Mouse (Mus musculus): ENCODE measurements around the gene Tango6. TPM values are rescaled to one million over a fixed set of nuclear protein-coding genes. Genes with fewer than 3 reads are reported as not detected.

Tango6 gene
- polyA plus RNA-seq, 1 experiment = 6.9 TPM

- Histone ChIP-seq H3K4me3 (no peak overlapping the region), H3K27me3 (ENCODE audit: control insufficient read depth, insufficient read depth, insufficient read length) (no peaks in the 10 kb centered on the region), H3K36me3 (ENCODE audit: control insufficient read depth, insufficient read depth) (no peaks in the 10 kb centered on the region), H3ac (ENCODE audit: control insufficient read depth, insufficient read length) (no peak overlapping the region), H3K4me2 (ENCODE audit: low read depth) (no peak overlapping the region), H3K79me2 (ENCODE audit: control insufficient read depth, insufficient read depth) (no peaks in the 10 kb centered on the region)
- TF ChIP-seq USF1 (IDR thresholded peaks at IDR 0.05; ENCODE audit: low read depth) (no peak), MYOG (IDR thresholded peaks at IDR 0.05; ENCODE audit: control insufficient read depth in 1 of 3, insufficient read depth in 1 of 3, insufficient read length in 2 of 3, low read depth in 2 of 3) (no peak), TCF12 (IDR thresholded peaks at IDR 0.05; ENCODE audit: insufficient read depth, poor library complexity, severe bottlenecking) (no peak), MYOD1 (IDR thresholded peaks at IDR 0.05; ENCODE audit: control insufficient read depth in 1 of 3, insufficient read length in 2 of 3, low read depth in 2 of 3) (no peak), POLR2A (IDR thresholded peaks at IDR 0.05; ENCODE audit: insufficient read length, low read depth) (no peak), E2F4 (IDR thresholded peaks at IDR 0.05; ENCODE audit: insufficient read depth) (no peak), MAX (IDR thresholded peaks at IDR 0.05; ENCODE audit: low read depth) (no peak), REST (IDR thresholded peaks at IDR 0.05; ENCODE audit: insufficient read depth, insufficient read length) (no peak), TCF3 (IDR thresholded peaks at IDR 0.05; ENCODE audit: insufficient read length, low read depth) (no peak), POLR2AphosphoS2 (IDR thresholded peaks at IDR 0.05; ENCODE audit: insufficient read length, low read depth) (no peak), CEBPB (IDR thresholded peaks at IDR 0.05; ENCODE audit: insufficient read depth, poor library complexity, severe bottlenecking) (no peak), SRF (IDR thresholded peaks at IDR 0.05; ENCODE audit: control insufficient read depth, insufficient read length, low read depth) (no peak)
Observed at GRCm38 (mm10) chr8:106805859-106806258, 123.0 kb downstream of the Tango6 start.

DNA sequence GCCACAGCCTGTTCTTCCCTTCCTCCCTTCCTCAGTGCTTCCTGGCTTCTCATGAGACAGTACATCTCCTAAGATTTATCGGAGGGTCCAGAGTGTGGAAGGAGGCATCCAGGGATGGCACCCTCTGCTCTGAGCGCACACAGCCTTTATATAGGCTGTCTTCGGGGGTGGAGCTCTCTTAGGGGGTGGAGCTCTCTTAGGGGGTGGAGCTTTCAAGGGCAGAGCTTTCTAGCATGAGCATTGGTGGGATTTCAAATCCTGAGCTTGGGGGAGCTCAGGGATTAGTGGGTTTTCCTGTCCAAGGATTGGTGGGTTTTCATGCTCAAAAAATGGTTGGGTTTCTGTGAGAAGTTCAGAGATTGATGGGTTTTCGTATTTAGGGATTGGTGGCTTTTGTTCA lies 124.6 kb downstream of the Tango6 start:
- H3K4me3 ChIP-seq = no peak overlapping the region
- no peaks in the 10 kb centered on the region for H3K27me3 ChIP-seq (ENCODE audit: control insufficient read depth, insufficient read depth, insufficient read length)
- H3K79me2 ChIP-seq (ENCODE audit: control insufficient read depth, insufficient read depth) = no peaks in the 10 kb centered on the region
- H3K36me3 ChIP-seq (ENCODE audit: control insufficient read depth, insufficient read depth) = no peaks in the 10 kb centered on the region
- no peak overlapping the region for H3K4me2 ChIP-seq (ENCODE audit: low read depth)
- no peak overlapping the region for H3ac ChIP-seq (ENCODE audit: control insufficient read depth, insufficient read length)
- TF ChIP-seq MYOG (IDR thresholded peaks at IDR 0.05; ENCODE audit: control insufficient read depth in 1 of 3, insufficient read depth in 1 of 3, insufficient read length in 2 of 3, low read depth in 2 of 3) (no peak), CEBPB (IDR thresholded peaks at IDR 0.05; ENCODE audit: insufficient read depth, poor library complexity, severe bottlenecking) (no peak), SRF (IDR thresholded peaks at IDR 0.05; ENCODE audit: control insufficient read depth, insufficient read length, low read depth) (no peak), E2F4 (IDR thresholded peaks at IDR 0.05; ENCODE audit: insufficient read depth) (no peak), TCF3 (IDR thresholded peaks at IDR 0.05; ENCODE audit: insufficient read length, low read depth) (no peak), USF1 (IDR thresholded peaks at IDR 0.05; ENCODE audit: low read depth) (no peak), POLR2AphosphoS2 (IDR thresholded peaks at IDR 0.05; ENCODE audit: insufficient read length, low read depth) (no peak)

- TF ChIP-seq TCF3 (IDR thresholded peaks at IDR 0.05; ENCODE audit: insufficient read length, low read depth) = no peak
- no peak for TF ChIP-seq USF1 (IDR thresholded peaks at IDR 0.05; ENCODE audit: low read depth)
- no peak for TF ChIP-seq POLR2AphosphoS2 (IDR thresholded peaks at IDR 0.05; ENCODE audit: insufficient read length, low read depth)
- TF ChIP-seq TCF12 (IDR thresholded peaks at IDR 0.05; ENCODE audit: insufficient read depth, poor library complexity, severe bottlenecking) = no peak
- no peak for TF ChIP-seq POLR2A (IDR thresholded peaks at IDR 0.05; ENCODE audit: insufficient read length, low read depth)
- TF ChIP-seq REST (IDR thresholded peaks at IDR 0.05; ENCODE audit: insufficient read depth, insufficient read length) = no peak
- no peak for TF ChIP-seq MYOG (IDR thresholded peaks at IDR 0.05; ENCODE audit: control insufficient read depth in 1 of 3, insufficient read depth in 1 of 3, insufficient read length in 2 of 3, low read depth in 2 of 3)
- no peak for TF ChIP-seq E2F4 (IDR thresholded peaks at IDR 0.05; ENCODE audit: insufficient read depth)
- Histone ChIP-seq H3K4me2 (ENCODE audit: low read depth) (no peak overlapping the region), H3ac (ENCODE audit: control insufficient read depth, insufficient read length) (no peak overlapping the region), H3K4me3 (no peak overlapping the region), H3K79me2 (ENCODE audit: control insufficient read depth, insufficient read depth) (no peaks in the 10 kb centered on the region), H3K27me3 (ENCODE audit: control insufficient read depth, insufficient read depth, insufficient read length) (no peaks in the 10 kb centered on the region), H3K36me3 (ENCODE audit: control insufficient read depth, insufficient read depth) (no peaks in the 10 kb centered on the region)
Observed at GRCm38 (mm10) chr8:106809726-106810125, 126.9 kb downstream of the Tango6 start.

DNA sequence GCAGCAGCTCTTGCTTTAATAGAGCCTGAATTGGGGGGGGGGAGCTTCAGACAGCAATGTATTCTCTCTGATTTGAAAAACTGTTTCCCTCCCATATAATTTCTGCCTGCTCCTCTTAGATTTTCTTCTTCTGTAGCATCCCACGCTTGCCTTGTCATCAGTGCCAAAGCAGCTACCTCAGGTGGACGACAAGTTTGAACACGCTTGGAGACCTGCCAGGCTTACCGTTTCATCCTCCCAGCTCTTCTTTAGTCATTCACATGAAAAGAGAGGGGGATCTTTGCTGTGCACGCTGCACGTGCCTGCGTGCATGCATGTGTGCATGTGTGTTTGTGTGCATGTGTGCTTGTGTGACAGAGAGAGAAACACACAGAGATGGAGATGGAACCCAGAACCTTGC lies 127.5 kb downstream of the Tango6 start:
- Histone ChIP-seq H3ac (ENCODE audit: control insufficient read depth, insufficient read length) (no peak overlapping the region), H3K27me3 (ENCODE audit: control insufficient read depth, insufficient read depth, insufficient read length) (no peaks in the 10 kb centered on the region), H3K4me3 (no peak overlapping the region), H3K79me2 (ENCODE audit: control insufficient read depth, insufficient read depth) (no peaks in the 10 kb centered on the region), H3K36me3 (ENCODE audit: control insufficient read depth, insufficient read depth) (no peaks in the 10 kb centered on the region), H3K4me2 (ENCODE audit: low read depth) (no peak overlapping the region)
- TF ChIP-seq TCF3 (IDR thresholded peaks at IDR 0.05; ENCODE audit: insufficient read length, low read depth) (no peak), MYOG (IDR thresholded peaks at IDR 0.05; ENCODE audit: control insufficient read depth in 1 of 3, insufficient read depth in 1 of 3, insufficient read length in 2 of 3, low read depth in 2 of 3) (no peak), TCF12 (IDR thresholded peaks at IDR 0.05; ENCODE audit: insufficient read depth, poor library complexity, severe bottlenecking) (no peak), SRF (IDR thresholded peaks at IDR 0.05; ENCODE audit: control insufficient read depth, insufficient read length, low read depth) (no peak)

DNA sequence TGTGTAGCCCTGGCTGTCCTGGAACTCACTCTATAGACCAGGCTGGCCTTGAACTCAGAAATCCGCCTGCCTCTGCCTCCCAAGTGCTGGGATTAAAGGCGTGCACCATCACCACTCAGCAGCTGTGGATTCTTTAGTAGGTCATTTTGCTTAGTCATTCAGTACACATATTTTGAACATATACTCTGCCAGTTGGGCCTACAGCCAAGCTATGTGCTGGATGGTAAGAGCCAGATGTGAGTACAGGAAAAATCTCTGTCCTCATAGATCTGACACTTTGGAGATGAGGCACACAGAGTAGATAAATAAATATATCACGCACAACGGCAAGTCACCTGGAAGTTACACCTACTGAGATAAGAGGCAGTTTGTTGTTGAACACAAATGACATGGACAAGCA lies 129.7 kb downstream of the Tango6 start:
- Histone ChIP-seq H3ac (ENCODE audit: control insufficient read depth, insufficient read length) (no peak overlapping the region), H3K36me3 (ENCODE audit: control insufficient read depth, insufficient read depth) (no peaks in the 10 kb centered on the region)

More for the DNA sequence above, 129.7 kb downstream of the Tango6 start:
- Histone ChIP-seq H3K4me2 (ENCODE audit: low read depth) (no peak overlapping the region), H3K4me3 (no peak overlapping the region), H3K27me3 (ENCODE audit: control insufficient read depth, insufficient read depth, insufficient read length) (no peaks in the 10 kb centered on the region), H3K79me2 (ENCODE audit: control insufficient read depth, insufficient read depth) (no peaks in the 10 kb centered on the region)
- TF ChIP-seq SRF (IDR thresholded peaks at IDR 0.05; ENCODE audit: control insufficient read depth, insufficient read length, low read depth) (no peak), TCF3 (IDR thresholded peaks at IDR 0.05; ENCODE audit: insufficient read length, low read depth) (no peak), E2F4 (IDR thresholded peaks at IDR 0.05; ENCODE audit: insufficient read depth) (no peak), USF1 (IDR thresholded peaks at IDR 0.05; ENCODE audit: low read depth) (no peak), TCF12 (IDR thresholded peaks at IDR 0.05; ENCODE audit: insufficient read depth, poor library complexity, severe bottlenecking) (no peak), REST (IDR thresholded peaks at IDR 0.05; ENCODE audit: insufficient read depth, insufficient read length) (no peak), MAX (IDR thresholded peaks at IDR 0.05; ENCODE audit: low read depth) (no peak), POLR2A (IDR thresholded peaks at IDR 0.05; ENCODE audit: insufficient read length, low read depth) (no peak), MYOD1 (IDR thresholded peaks at IDR 0.05; ENCODE audit: control insufficient read depth in 1 of 3, insufficient read length in 2 of 3, low read depth in 2 of 3) (no peak), MYOG (IDR thresholded peaks at IDR 0.05; ENCODE audit: control insufficient read depth in 1 of 3, insufficient read depth in 1 of 3, insufficient read length in 2 of 3, low read depth in 2 of 3) (no peak), CEBPB (IDR thresholded peaks at IDR 0.05; ENCODE audit: insufficient read depth, poor library complexity, severe bottlenecking) (no peak), POLR2AphosphoS2 (IDR thresholded peaks at IDR 0.05; ENCODE audit: insufficient read length, low read depth) (no peak)
